Mouse (Mus musculus): ENCODE results near the gene Hes3. TPM values are rescaled to one million over a fixed set of nuclear protein-coding genes. Genes with fewer than 3 reads are reported as not detected.

Hes3 gene
- polyA plus RNA-seq, 1 experiment from 2014 or later: not detected

DNA sequence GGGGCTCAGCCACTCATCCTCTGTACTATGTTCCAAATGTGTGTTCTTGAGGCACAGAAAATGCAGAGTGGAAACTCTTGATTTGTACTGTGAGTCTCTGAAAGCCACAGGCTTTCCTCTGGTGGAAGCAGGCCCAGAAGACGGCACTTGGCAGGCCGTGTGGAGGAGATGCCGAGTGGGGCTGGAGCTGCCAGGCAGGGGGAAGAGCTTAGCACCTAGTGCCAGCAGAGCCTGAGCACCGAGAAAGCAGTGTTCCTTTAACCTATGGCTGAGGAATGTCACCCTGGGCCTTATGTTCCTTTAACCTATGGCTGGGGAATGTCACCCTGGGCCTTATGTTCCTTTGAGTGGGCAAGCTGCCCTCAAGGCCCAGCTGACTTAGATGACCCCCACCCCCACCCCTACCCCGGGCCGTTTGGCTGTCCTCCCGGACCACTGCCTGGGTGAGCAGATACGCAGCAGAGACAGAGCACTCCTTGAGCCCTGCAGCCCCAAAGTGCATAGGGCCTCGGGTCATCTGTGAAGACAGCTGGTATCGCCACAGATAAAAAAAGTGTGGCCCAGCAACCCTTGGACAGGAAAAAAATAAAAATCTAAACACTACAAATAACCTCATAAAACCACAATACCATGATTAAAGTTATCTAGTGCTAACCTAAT lies 25.1 kb downstream of the Hes3 start:
- H3K4me3 ChIP-seq (ENCODE audit: low read length): no peak overlapping the region
- no peak for ATAC-seq (ENCODE audit: low read depth)
- H3K4me1 ChIP-seq (replicated peaks; ENCODE audit: control insufficient read depth, insufficient read depth, low read length): peaks cover 14% of the 10 kb centered on the region
- no peak overlapping the region for H3K9ac ChIP-seq (ENCODE audit: low read length)
- 0 out of 2 replicates have a peak, but pooled peaks cover 2% of the 10 kb centered on the region for H3K36me3 ChIP-seq (ENCODE audit: control insufficient read depth, insufficient read depth, low read length)
- 41% methylated on average over 10 of the region's 10 CpGs for WGBS
- no peaks in the 10 kb centered on the region for H3K9me3 ChIP-seq (ENCODE audit: control insufficient read depth, low read length)
- H3K27me3 ChIP-seq (ENCODE audit: control insufficient read depth, insufficient read depth, low read depth, low read length): no peaks in the 10 kb centered on the region
- no peak overlapping the region for H3K27ac ChIP-seq (ENCODE audit: low read length)
- H3K4me2 ChIP-seq (ENCODE audit: low read depth, low read length): no peak overlapping the region

- no peak overlapping the region for H3K9ac ChIP-seq (ENCODE audit: low read length)
- H3K4me1 ChIP-seq (replicated peaks; ENCODE audit: control insufficient read depth, insufficient read depth, low read length): peaks cover 12% of the 10 kb centered on the region
- no peak overlapping the region for H3K27ac ChIP-seq (ENCODE audit: low read length)
- no peaks in the 10 kb centered on the region for H3K9me3 ChIP-seq (ENCODE audit: control insufficient read depth, low read length)
- WGBS: 59% methylated on average over 5 of the region's 5 CpGs
- H3K4me3 ChIP-seq (ENCODE audit: low read length): no peak overlapping the region
- no peaks in the 10 kb centered on the region for H3K27me3 ChIP-seq (ENCODE audit: control insufficient read depth, insufficient read depth, low read depth, low read length)
- ATAC-seq (ENCODE audit: low read depth): no peak
- H3K4me2 ChIP-seq (ENCODE audit: low read depth, low read length): no peak overlapping the region
- H3K36me3 ChIP-seq (ENCODE audit: control insufficient read depth, insufficient read depth, low read length): peaks cover 2% of the 10 kb centered on the region; the same call in 1 of the 2 replicates
Observed at GRCm38 (mm10) chr4:152265791-152266190, 25.7 kb downstream of the Hes3 start.

GRCm38 (mm10) chr4:152264867-152265568 lies 26.4 kb downstream of the Hes3 start:
- Histone ChIP-seq H3K4me2 (ENCODE audit: low read depth, low read length) (no peak overlapping the region), H3K36me3 (ENCODE audit: control insufficient read depth, insufficient read depth, low read length) (peaks cover 2% of the 10 kb centered on the region; the same call in 1 of the 2 replicates), H3K9ac (ENCODE audit: low read length) (no peak overlapping the region), H3K4me3 (ENCODE audit: low read length) (no peak overlapping the region), H3K4me1 (replicated peaks; ENCODE audit: control insufficient read depth, insufficient read depth, low read length) (peaks cover 12% of the 10 kb centered on the region), H3K27me3 (ENCODE audit: control insufficient read depth, insufficient read depth, low read depth, low read length) (no peaks in the 10 kb centered on the region), H3K27ac (ENCODE audit: low read length) (no peak overlapping the region), H3K9me3 (ENCODE audit: control insufficient read depth, low read length) (no peaks in the 10 kb centered on the region)
- no peak for ATAC-seq (ENCODE audit: low read depth)
- WGBS: 91% methylated on average over 9 of the region's 9 CpGs

DNA sequence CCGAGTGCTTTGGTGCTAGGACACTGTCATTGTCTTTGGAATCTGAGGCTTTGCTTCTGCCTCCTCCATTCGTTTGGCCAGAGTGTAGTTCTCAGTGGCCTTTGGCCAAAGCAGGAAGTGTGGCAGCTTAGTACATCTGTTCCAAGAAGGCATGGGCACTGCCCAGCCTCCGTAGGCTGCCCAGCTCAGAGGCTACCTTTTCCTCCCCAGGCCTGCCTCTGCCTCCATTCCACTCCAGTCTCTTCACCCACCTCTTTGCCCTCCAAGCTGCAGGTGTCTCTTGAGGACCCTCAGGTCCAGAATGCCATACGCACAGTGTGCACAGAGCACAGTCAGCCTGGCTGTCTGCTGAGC lies 27.3 kb downstream of the Hes3 start:
- Histone ChIP-seq H3K9me3 (ENCODE audit: control insufficient read depth, low read length) (no peaks in the 10 kb centered on the region), H3K27ac (ENCODE audit: low read length) (0 out of 2 replicates have a peak overlapping the region, but pooled peaks have one; percentile 12), H3K36me3 (ENCODE audit: control insufficient read depth, insufficient read depth, low read length) (peaks cover 2% of the 10 kb centered on the region; the same call in 1 of the 2 replicates), H3K27me3 (ENCODE audit: control insufficient read depth, insufficient read depth, low read depth, low read length) (no peaks in the 10 kb centered on the region), H3K9ac (ENCODE audit: low read length) (no peak overlapping the region), H3K4me2 (ENCODE audit: low read depth, low read length) (no peak overlapping the region), H3K4me1 (replicated peaks; ENCODE audit: control insufficient read depth, insufficient read depth, low read length) (peaks cover 12% of the 10 kb centered on the region), H3K4me3 (ENCODE audit: low read length) (no peak overlapping the region)
- 37% methylated on average over 4 of the region's 4 CpGs for WGBS
- ATAC-seq (ENCODE audit: low read depth): no peak

GRCm38 (mm10) chr4:152263512-152264176 lies 27.8 kb downstream of the Hes3 start:
- H3K9ac ChIP-seq (ENCODE audit: low read length): no peak overlapping the region; the same call in 1 of the 2 replicates
- WGBS: 37% methylated on average over 10 of the region's 10 CpGs
- H3K4me3 ChIP-seq (ENCODE audit: low read length): no peak overlapping the region
- H3K36me3 ChIP-seq (ENCODE audit: control insufficient read depth, insufficient read depth, low read length): peaks cover 2% of the 10 kb centered on the region; the same call in 1 of the 2 replicates
- H3K9me3 ChIP-seq (ENCODE audit: control insufficient read depth, low read length): no peaks in the 10 kb centered on the region
- ATAC-seq (ENCODE audit: low read depth): peak; percentile 83
- no peaks in the 10 kb centered on the region for H3K27me3 ChIP-seq (ENCODE audit: control insufficient read depth, insufficient read depth, low read depth, low read length)
- H3K27ac ChIP-seq (ENCODE audit: low read length): 0 out of 2 replicates have a peak overlapping the region, but pooled peaks have one; percentile 12
- peaks cover 12% of the 10 kb centered on the region for H3K4me1 ChIP-seq (replicated peaks; ENCODE audit: control insufficient read depth, insufficient read depth, low read length)
- no peak overlapping the region for H3K4me2 ChIP-seq (ENCODE audit: low read depth, low read length)

- no peak overlapping the region for H3K4me2 ChIP-seq (ENCODE audit: low read depth, low read length)
- H3K4me1 ChIP-seq (replicated peaks; ENCODE audit: control insufficient read depth, insufficient read depth, low read length): peaks cover 12% of the 10 kb centered on the region
- H3K27me3 ChIP-seq (ENCODE audit: control insufficient read depth, insufficient read depth, low read depth, low read length): no peaks in the 10 kb centered on the region
- H3K27ac ChIP-seq (ENCODE audit: low read length): no peak overlapping the region
- H3K9ac ChIP-seq (ENCODE audit: low read length): no peak overlapping the region; the same call in 1 of the 2 replicates
- no peak overlapping the region for H3K4me3 ChIP-seq (ENCODE audit: low read length)
- H3K9me3 ChIP-seq (ENCODE audit: control insufficient read depth, low read length): no peaks in the 10 kb centered on the region
- ATAC-seq (ENCODE audit: low read depth): no peak
- peaks cover 2% of the 10 kb centered on the region; the same call in 1 of the 2 replicates for H3K36me3 ChIP-seq (ENCODE audit: control insufficient read depth, insufficient read depth, low read length)
- 53% methylated on average over 9 of the region's 9 CpGs for WGBS
Observed at GRCm38 (mm10) chr4:152263089-152263488, 28.4 kb downstream of the Hes3 start.

GRCm38 (mm10) chr4:152262187-152262586 lies 29.3 kb downstream of the Hes3 start:
- Histone ChIP-seq H3K4me2 (ENCODE audit: low read depth, low read length) (no peak overlapping the region), H3K4me1 (replicated peaks; ENCODE audit: control insufficient read depth, insufficient read depth, low read length) (peaks cover 7% of the 10 kb centered on the region), H3K9me3 (ENCODE audit: control insufficient read depth, low read length) (no peaks in the 10 kb centered on the region), H3K27me3 (ENCODE audit: control insufficient read depth, insufficient read depth, low read depth, low read length) (no peaks in the 10 kb centered on the region), H3K9ac (ENCODE audit: low read length) (no peak overlapping the region), H3K27ac (ENCODE audit: low read length) (no peak overlapping the region), H3K36me3 (ENCODE audit: control insufficient read depth, insufficient read depth, low read length) (peaks cover 2% of the 10 kb centered on the region; the same call in 1 of the 2 replicates), H3K4me3 (ENCODE audit: low read length) (no peak overlapping the region)
- 37% methylated on average over 9 of the region's 9 CpGs for WGBS
- no peak for ATAC-seq (ENCODE audit: low read depth)

GRCm38 (mm10) chr4:152260451-152260850 lies 31.0 kb downstream of the Hes3 start:
- H3K9ac ChIP-seq (ENCODE audit: low read length): no peak overlapping the region
- WGBS: 81% methylated on average over 8 of the region's 8 CpGs
- H3K4me3 ChIP-seq (ENCODE audit: low read length): no peak overlapping the region
- ATAC-seq (ENCODE audit: low read depth): no peak
- peaks cover 2% of the 10 kb centered on the region; the same call in 1 of the 2 replicates for H3K36me3 ChIP-seq (ENCODE audit: control insufficient read depth, insufficient read depth, low read length)
- H3K9me3 ChIP-seq (ENCODE audit: control insufficient read depth, low read length): no peaks in the 10 kb centered on the region
- peaks cover 5% of the 10 kb centered on the region for H3K4me1 ChIP-seq (replicated peaks; ENCODE audit: control insufficient read depth, insufficient read depth, low read length)
- H3K4me2 ChIP-seq (ENCODE audit: low read depth, low read length): no peak overlapping the region
- no peaks in the 10 kb centered on the region for H3K27me3 ChIP-seq (ENCODE audit: control insufficient read depth, insufficient read depth, low read depth, low read length)
- no peak overlapping the region for H3K27ac ChIP-seq (ENCODE audit: low read length)

DNA sequence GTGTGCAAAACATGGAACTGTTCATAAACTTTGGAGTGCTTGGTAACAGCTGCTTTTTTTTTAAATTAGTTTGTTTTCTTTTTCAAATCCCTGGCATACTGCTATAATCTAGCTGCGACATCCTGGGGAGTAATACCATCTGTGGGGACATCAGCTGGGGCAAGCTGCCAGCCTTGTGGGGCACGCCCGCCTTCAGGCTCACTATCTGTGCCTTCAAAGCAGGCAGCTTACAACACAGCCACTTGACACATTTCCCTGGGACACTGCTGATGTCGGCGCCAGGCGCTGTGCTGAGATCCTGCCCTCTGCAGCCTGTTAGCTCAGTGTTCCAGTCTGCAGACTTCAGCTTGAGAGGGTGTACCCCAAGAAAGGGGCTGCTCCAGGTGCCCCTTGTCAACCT lies 34.4 kb downstream of the Hes3 start:
- H3K4me3 ChIP-seq (ENCODE audit: low read length): no peak overlapping the region
- peak; percentile 77 for ATAC-seq (ENCODE audit: low read depth)
- H3K27me3 ChIP-seq (ENCODE audit: control insufficient read depth, insufficient read depth, low read depth, low read length): no peaks in the 10 kb centered on the region
- no peaks in the 10 kb centered on the region; the same call in 1 of the 2 replicates for H3K36me3 ChIP-seq (ENCODE audit: control insufficient read depth, insufficient read depth, low read length)
- WGBS: 26% methylated on average over 6 of the region's 6 CpGs
- H3K9me3 ChIP-seq (ENCODE audit: control insufficient read depth, low read length): no peaks in the 10 kb centered on the region
- H3K4me2 ChIP-seq (ENCODE audit: low read depth, low read length): no peak overlapping the region
- H3K4me1 ChIP-seq (replicated peaks; ENCODE audit: control insufficient read depth, insufficient read depth, low read length): no peaks in the 10 kb centered on the region; the same call in 1 of the 2 replicates
- H3K27ac ChIP-seq (ENCODE audit: low read length): 0 out of 2 replicates have a peak overlapping the region, but pooled peaks have one; percentile 1
- no peak overlapping the region for H3K9ac ChIP-seq (ENCODE audit: low read length)
